Mouse (Mus musculus): ENCODE measurements at regions not wholly inside any gene's neighbourhood (a gene's known extent, or its start where the extent isn't known, plus 50 kb on each side); places are given as distances from the start of the nearest gene placed in this dataset.

DNA sequence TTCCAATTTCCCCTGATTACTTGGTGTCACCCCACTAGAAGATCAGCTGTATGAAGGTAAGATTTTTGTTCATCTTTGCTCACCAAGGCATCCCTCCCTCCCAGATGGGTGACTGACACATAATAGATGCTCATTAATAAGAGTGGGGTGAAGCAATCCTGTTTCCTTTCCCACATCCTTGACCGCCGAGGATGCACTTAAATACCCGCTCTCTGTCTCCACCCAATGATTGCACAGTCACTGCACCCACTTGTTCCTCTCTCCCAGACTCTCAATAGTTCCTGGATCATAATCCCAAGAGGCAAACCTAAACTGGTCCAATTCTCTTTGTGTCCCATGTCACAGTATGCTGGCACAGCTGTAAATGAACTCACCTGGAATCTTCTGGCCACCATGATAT lies 86.4 kb upstream of the Ccn6 start:
- no peak for DNase-seq (ENCODE audit: low spot score in 2 of 2)

DNA sequence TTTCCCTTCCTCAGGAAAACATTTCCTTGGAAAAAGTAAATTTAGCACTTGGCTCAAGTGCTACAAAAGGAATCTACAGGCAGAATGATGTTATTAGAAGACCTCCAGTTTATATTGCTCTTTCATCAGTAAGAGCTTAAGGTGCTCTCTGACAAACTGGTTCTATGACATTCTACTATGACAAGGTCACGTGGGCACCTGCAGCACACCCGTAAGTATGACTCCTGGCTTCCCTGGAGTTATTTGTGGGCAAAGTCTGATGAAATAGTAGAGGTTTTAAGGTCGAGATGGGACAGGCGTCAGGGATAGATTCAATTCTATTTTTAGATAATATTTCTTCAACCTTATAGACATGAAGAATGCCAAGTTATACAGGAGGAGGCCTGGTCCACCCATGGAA lies 84.9 kb upstream of the Ccn6 start:
- DNase-seq (ENCODE audit: low spot score in 2 of 2): no peak

DNA sequence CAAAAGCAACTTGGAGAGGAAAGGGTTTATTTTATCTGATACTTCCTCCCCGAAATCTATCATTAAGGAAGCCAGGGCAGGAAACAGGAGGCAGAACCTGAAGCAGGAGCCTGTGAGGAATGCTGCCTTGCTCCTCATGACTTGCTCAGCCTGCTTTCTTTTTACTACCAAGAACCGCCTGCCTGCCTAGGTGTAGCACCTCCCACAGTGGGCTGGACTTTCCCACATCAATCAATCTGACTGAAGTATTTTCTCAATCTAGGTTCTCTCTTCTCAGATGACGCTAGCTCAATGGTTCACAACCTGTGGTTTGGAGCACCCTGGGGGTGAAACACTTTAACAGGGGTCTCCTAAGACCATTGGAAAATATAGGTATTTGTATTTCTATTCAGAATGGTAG lies 83.4 kb upstream of the Ccn6 start:
- peak in 1 of 2 experiments; percentile 1 for DNase-seq (ENCODE audit: low spot score in 2 of 2)

DNA sequence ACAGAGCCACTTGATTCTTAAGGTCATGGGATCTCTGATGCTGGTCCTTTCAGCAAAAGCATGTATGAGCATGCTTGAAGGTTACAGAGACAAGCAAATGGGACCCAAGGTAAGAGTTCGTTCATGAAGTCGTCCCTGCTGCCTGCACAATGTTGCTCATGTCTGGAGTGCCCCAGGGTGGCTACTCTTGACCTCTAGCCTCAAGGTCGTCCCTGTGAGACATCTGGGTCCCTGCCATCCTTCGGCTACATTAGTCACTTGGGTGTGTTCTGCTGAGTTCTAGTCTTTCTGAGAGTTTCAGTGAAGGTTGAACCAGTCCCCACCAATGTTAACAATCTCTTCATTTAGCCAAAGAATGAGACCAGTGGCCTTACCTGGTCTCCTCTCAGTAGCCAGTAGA lies 81.5 kb upstream of the Ccn6 start:
- no peak for DNase-seq (ENCODE audit: low spot score in 2 of 2)

DNA sequence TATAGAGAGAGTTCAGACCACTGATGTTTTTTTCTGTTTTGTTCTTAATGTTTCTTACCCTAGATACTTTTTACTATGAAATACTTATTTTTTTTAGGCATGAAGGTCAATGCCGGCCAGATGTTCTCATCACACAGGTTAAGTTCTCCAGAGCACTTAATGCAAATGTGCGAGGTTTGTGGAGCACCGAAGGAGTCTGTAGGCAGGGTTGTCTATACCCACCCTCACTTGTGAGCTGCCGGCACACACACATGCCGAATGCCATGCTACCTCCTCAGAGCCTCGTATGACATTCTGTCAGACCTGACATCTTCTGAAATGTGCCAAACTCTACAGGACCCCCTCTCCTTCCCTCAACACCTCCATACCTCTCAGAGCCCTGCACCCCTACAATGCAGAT lies 80.5 kb upstream of the Ccn6 start:
- DNase-seq (ENCODE audit: low spot score in 2 of 2): no peak

DNA sequence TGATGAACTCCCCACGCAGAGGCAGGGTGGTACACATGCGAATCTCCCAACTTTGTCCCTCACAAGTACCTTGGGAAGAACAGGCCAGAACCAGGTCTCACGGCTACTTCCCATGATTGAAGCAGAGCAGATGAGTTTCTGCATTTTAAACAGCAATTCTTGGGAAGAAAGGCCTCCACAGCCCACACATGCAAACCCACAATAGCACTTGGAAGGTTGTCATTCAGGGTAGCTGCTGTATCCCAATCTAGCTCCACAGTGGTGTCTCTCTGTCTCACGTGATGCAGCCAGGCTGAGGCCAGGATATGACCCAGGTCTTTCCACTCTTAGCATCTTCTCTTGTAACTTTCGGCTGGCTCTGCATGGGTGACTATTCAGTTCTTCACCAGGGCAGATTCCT lies 78.8 kb upstream of the Ccn6 start:
- DNase-seq (ENCODE audit: low spot score in 2 of 2): no peak

DNA sequence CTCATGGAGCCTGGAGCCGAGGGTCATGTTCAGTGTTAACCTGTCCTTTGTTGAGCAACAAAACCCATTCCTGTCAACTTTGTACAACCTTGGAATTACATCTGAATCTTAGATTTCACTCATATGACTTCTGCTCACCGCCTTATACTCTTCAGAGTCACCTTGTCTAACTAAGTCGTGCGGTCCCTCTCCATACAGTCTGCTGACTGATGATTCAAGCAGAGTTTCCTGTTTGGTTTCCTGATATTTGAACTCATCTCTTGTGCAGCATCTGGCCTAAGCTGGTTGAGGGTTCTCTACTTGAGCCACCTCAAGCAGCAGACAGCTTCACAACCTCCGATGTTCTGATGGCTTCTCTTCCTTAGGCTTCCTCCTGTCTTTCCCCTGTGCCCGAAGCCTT lies 78.3 kb upstream of the Ccn6 start:
- no peak for DNase-seq (ENCODE audit: low spot score in 2 of 2)

DNA sequence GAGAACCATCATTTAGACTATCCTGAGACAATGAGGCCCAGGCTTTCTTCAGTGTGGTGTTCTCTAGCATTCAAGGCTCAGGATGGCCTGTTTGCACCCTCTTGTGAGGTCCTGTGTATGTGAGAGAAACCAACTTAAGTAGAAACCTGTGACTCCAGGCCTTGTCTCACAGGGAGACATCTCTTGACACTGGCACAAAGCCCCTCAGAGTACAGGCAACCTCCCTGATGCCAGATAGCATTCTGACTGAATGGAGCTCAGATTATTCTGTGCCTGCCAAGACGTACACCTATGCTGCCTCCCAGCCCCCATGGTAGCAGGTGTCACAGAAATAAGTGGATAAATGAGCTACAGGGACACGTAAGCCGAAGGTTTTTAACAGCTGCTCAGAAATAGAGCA lies 77.9 kb upstream of the Ccn6 start:
- DNase-seq (ENCODE audit: low spot score in 2 of 2): no peak

DNA sequence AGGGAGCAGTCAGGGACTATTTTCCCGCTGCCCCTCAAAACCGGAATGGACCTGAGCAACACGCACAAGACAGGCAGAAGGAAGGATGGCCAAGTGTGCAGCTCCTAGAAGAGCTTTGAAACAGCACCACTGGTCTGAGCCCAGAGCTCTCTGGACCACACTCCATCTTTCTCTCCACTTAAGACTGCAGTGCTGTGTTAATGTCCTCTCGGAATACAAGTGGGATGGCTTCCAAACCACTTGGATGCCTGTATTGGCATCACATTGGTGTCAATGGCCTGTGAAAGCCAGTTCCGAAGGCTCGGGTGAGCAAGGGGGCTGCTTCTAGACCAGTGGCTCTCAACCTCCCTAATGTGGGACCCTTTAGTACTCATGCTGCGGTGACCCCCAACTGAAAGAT lies 77.4 kb upstream of the Ccn6 start:
- no peak for DNase-seq (ENCODE audit: low spot score in 2 of 2)

DNA sequence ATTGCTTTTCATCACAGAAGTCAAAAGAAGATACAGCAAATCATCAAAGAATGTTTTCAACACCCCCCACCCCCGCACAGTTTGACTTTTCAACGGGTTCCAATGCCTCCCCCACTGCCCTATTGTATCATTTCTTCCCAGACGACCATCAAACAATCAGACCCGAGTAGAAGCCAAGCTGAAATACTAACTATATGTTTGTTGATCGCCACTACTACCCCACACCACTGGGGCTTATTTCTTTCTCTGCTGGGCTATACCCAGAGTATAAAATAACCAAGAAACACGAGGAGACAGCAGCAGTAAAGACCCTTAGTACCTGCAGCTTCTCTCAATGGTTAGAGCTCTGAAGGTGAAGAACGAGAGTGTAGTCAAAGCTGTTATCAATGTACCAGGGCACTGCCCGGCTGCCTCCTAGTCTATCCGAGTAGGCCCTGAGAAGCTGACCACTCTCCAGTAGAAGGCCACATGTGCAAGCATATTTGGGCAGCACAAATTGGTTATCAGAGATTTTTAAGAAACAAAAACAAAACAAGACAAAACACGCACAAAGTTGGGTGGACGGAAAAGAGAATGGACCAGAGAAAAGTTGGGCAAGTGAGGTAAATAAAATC lies 76.7 kb upstream of the Ccn6 start:
- no peak for DNase-seq (ENCODE audit: low spot score in 2 of 2)

DNA sequence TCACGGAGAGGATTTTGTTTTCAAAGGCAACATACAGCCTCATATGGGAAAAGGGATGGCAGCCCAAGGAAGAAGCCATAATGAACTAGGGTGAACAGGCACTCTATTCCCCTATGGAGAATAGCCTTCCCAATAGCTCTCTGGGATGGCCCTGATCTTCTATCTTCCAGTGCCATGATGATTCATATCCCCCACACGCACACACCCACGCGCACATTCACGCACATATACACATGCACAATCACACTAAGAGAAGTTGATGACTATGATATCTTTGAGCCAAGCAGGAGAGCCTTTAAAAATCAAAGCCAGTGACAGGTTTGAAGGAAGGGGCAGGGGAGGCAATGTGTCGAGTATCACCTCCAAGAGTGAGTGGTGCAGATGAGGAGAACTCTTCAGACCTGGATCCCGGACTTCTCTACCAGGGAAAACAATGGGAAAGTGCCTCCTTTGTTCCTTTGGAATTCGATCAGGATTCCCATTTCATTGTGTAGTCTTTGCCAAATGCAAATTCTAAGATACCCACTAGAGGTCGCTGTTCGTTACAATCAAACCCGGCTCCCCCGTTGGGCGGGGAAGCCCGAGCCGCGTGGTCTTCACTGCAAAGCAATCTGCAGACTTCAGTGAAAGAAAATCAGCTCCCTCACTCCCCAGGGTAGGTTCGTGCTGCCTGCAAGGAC lies 76.0 kb upstream of the Ccn6 start:
- peak; percentile 87 to 90 for DNase-seq (ENCODE audit: low spot score in 2 of 2)

DNA sequence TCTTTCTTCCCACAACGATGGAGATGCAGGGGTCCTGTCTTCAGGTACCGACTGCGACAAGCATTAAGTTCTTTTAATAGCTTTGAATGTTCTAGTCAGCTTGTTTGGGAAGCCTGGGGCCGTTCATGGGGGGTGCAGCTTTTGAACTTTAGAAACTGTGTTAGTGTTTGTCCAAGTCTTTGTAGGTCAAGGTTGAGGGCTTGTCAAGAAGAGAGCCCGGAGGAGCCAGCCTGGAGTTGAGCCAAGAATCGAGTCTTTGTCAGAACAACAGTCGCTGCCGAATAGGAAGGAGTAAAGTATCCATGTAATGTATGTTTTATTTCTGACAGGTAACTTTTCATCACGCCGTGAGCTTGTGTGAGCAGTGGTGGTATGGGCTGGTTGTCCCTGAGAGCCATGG lies 75.0 kb upstream of the Ccn6 start:
- DNase-seq (ENCODE audit: low spot score in 2 of 2): peak in 1 of 2 experiments; percentile 39

DNA sequence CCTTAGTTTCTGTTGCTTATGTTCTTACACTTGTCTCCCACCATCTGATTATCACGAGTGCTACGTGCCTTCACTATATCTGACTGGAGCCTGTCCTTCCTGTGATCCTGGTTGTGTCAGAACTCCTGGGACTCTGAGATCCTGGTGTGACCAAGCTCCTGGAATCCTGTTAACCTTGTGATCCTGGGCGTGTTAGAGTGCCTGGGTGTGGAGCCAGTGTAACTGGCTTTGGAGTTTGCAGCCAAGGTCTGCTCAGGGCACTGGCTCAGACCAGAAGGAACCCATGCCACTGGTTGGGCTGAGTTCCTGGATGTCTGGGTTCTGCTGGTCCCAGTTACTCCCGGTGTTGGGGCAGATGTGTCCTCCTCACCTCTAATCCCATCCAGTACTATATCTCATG lies 74.0 kb upstream of the Ccn6 start:
- DNase-seq (ENCODE audit: low spot score in 2 of 2): no peak

DNA sequence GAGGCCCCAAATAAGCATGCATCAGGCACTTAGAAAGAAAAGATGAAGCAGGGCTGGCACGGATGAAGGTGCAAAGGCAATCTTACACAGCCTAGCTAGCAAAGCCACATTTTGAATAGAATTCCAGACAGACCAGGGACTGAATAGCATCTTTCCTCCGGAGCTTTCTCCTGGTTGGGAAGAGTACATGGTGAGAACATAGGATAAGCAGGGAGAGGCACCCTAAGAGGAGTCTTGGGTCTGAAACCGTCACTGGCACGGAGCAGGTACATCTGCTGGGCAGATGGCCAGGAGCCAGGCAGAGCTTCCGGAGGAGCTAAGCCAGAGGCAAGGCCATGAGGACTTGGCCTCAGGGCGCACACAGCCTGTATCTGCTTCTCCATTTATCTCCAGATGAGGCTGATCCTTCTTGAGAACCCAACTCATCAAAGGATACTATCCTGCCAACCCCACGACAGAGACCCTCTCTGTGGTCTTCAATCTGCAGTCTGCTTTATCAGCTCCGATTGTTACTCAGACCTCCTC lies 70.4 kb upstream of the Ccn6 start:
- DNase-seq (ENCODE audit: low spot score in 2 of 2): no peak

DNA sequence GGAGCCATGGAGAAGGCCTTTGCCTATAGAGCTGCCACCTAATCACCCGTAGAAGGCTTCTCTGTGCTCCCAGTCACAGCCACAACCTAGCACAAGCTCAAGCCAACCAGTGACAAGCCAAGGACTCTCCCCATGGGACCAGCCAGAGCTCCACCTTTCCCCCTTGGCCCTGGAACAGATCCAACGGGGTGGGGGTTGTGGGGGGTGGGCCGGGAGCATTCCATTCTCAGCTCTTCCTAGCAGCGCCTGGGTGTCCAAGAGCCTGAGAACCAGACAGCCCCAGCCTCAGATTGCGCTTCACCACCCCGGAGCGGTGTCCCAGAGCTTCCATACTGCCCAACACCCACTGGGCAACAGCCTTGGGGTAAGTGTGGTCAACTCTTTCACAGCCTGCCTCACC lies 69.6 kb upstream of the Ccn6 start:
- no peak for DNase-seq (ENCODE audit: low spot score in 2 of 2)

DNA sequence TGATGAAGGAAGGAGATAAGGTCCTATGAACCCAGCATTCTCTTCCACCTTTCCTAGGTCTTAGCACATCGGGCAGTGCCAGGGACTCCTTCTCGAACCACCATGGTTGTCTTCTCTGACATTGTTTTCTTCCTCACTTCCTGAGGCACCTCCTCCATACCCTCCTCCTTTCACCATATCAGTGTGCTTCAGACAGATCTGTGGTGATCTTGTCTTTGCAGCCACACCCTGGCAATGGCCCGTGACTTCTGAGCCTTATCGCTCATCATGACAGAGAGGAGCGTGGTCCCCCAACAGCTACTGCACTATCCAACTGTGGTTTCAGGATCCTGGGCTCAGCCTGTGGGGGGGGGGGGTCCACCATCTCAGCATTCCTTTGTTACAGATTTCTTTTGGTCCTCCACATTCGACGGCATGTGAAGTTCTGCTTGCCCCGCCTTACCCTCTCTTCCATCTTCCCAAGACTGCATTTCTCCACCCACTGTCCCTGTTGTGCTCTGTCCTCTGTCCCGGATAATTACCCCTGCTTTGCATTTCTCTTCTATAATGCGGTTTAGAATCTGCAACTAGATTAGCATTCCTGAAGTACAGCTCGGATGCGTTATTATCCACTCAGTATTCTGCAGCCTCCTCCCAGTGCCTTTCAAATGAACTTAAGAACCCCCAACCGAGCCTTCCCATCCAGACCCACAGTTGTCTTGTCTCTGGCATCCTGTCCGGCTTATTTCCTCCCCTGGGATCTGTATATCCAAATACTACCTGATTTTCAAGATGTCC lies 67.2 kb upstream of the Ccn6 start:
- no peak for DNase-seq (ENCODE audit: low spot score in 2 of 2)

DNA sequence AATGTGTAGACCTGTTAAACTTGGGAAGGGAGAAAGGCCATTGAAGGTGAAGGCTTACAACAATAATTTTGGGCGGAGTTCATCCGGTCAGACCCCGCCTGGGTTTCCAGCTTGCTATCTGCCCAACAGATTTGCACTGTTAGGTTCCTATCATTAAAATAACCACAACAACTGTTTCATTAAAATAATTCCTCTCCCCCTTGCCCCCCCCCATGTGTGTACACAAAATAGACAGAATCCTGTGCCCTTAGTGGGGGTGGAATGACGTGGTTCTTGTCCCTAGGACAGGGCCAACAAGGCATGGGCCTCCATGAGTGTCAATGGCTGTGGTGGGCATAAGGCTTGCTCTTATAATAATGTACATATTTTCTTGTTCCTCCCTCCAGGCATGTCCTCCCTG lies 65.6 kb upstream of the Ccn6 start:
- no peak for DNase-seq (ENCODE audit: low spot score in 2 of 2)

DNA sequence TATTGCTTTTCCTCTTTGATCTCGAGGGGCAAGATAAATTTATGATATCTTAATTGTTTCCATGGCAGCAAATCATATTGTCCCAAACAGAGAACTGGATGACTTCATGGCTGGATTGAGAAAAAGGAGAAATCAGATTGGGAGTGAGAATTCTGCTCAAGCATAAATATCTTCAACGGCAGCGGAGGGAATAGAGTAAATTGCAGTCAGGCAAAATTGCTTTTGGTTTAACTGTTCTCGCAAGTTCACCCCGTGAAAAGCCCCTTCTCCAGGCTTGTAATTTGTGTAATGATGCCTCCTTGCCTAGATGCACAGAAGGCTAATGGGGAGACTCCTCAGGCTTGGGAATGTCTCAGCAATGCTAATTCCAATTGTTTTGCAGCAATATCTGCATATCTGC lies 64.4 kb upstream of the Ccn6 start:
- DNase-seq (ENCODE audit: low spot score in 2 of 2): no peak

DNA sequence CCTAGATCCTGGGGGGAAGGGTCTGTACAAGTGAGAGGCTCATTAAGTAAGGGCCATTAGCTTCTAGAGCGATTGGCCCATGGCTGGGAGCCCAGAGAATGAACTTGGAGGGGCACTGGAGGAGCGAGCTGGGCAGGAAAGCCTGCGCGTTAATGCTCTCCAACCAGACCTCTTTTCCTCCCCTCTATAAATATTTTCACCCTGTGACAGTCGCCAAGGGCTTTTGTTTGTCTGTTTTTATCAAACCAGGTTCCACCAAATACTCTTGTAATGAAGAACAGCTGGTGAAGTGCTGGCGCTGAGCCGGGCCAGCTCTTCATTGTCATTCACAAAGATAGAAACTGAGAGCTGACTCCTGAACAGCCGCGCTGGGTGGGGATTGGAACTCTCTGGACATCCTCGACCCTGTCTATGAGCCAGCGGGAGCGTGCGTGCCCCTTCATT lies 63.9 kb upstream of the Ccn6 start:
- DNase-seq (ENCODE audit: low spot score in 2 of 2): peak; percentile 48 to 56

DNA sequence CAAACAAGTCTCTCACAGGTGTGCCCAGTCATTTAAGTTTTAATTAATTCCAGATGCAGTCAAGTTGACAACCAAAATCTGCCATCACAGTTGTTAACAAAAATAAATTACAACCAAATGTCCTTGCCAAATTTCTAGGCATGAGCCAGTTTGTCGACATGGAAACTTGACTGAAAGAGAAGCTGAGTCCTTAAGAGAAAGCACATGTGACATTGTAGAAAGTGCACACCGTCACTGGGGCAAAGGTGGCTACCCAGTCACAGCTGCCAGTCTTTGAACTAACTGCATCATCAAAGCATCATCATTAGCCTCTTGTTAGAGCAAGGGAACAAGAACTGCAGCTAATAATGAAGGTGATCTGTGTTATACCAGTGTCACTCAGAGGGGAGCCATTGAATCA lies 62.9 kb upstream of the Ccn6 start:
- DNase-seq (ENCODE audit: low spot score in 2 of 2): no peak

DNA sequence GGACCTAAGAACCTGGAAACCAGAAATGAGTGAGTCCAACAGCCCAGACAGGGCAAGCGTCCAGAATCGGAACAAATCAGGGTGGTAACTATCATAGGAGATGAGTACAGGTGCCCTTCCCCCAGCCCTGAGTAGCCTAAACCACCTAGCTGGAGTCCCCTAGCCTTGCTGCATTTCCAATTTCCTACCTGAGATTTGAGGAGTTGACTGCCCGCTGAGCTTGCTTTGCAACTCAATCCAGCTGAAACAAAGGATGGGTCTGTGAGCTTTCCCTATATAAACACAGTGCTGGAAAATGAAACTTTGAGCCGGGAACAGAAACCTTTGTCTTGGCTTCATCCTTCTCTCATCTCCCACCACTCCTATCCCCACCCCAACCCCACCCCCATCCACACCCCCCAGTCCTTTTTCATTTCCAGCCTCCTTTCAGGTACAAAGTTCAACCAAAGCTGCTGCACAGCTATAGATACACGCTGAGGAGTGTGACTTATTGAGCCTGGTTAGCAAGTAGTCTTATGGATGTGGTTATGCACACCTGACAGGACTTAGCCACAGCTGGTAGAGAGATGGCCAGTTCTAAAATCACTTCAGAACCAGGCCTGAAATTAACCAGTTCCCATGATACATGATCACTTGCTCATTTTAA lies 61.0 kb upstream of the Ccn6 start:
- DNase-seq (ENCODE audit: low spot score in 2 of 2): no peak

DNA sequence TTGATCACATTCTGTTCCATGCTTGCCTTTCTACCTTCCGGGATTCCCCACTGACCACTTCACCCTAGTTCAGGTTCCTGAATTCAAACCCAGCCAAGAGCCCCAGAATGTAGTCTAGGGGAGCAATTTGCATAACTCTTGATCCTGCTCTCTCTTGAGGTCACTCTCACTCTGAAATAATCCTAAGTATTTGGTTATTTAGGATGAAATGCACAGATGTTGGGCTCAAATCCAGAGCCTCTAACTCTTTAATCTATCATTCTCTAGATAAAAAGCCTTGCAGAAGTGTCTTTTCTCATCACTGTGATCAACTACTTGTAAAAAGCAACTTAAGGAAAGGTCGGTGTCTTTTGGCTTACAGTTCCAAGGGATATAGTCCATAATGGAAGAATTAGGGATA lies 57.4 kb upstream of the Ccn6 start:
- no peak for DNase-seq (ENCODE audit: low spot score in 2 of 2)

Measured in right cerebral cortex, postnatal 10 days (tissue).